Mouse (Mus musculus): ENCODE data around the gene Klk8. TPM values are rescaled to one million over a fixed set of nuclear protein-coding genes. Genes with fewer than 3 reads are reported as not detected.

Klk8 gene
- polyA plus RNA-seq, 2 experiments, result 5.0 to 10.0 TPM

DNA sequence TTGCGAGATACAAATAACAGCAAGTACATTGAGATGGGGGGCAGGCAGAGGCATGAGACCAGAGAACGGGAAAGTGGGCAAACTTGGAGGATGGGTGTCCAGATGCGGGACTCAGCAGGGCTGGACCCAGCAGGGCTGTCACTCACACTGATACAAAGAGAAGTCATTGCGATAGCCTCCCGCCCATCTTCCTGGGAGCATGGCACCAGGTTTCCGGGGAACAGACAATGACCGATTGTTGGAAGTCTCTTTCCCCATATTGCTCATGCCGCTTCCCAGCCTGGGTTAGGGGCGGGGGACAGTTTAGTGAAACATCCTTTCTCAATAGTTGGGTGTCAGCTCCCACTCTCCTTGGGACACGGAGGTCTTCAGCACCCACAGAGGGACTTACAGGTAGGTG, 26.8 kb downstream of the Klk8 start, which contains the start of gene Klk6:
TSS of gene Klk6 (plus strand) at position 301 of the 400 bp plus-strand sequence.
- Histone ChIP-seq H3K36me3 (replicated peaks; ENCODE audit: control insufficient read depth, insufficient read depth, low read depth) (no peaks in the 10 kb centered on the region), H3K27ac (no peak within 1 kb of the TSS), H3K9me3 (ENCODE audit: control insufficient read depth, low read length) (no peaks in the 10 kb centered on the region), H3K4me1 (replicated peaks; ENCODE audit: control insufficient read depth in 2 of 2, insufficient read depth in 2 of 2, low read length in 1 of 2) (no peaks in the 10 kb centered on the region), H3K4me3 (ENCODE audit: insufficient read depth in 1 of 2, low read depth in 2 of 2, low read length in 2 of 2) (no peak within 1 kb of the TSS), H3K4me2 (ENCODE audit: low read depth) (no peak within 1 kb of the TSS), H3K27me3 (ENCODE audit: control insufficient read depth, insufficient read depth, low read length) (no peaks in the 10 kb centered on the region), H3K9ac (replicated peaks) (no peak within 1 kb of the TSS)
- ATAC-seq (ENCODE audit: insufficient read depth) (no peak), DNase-seq (ENCODE audit: low read depth in 3 of 3, low spot score in 3 of 3) (no peak)
- WGBS (ENCODE audit: insufficient replicate concordance), result 67% methylated on average over 10 of the region's 10 CpGs
- TF ChIP-seq EP300 (IDR thresholded peaks at IDR 0.05; ENCODE audit: low read depth) (no peak), CTCF (IDR thresholded peaks at IDR 0.05; ENCODE audit: low read depth) (no peak)

DNA sequence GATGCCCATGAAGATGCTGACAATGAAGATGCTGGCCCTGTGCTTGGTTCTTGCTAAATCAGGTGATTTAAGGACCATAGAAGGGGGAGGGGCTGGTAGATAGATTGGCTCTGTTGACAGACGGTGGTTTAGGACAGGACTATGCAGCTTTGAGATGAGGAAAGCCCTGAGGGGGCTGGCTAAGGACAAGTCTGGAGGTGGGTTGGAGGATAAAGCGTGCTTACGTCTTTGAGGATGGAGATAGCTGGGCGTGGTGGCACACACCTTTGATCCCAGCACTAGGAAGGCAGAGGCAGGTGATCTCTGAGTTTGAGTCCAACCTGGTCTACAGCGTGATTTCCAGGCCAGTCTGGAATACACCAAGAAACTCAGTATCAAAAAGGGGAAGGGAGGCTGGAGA, 28.7 kb downstream of the Klk8 start:
- Histone ChIP-seq H3K4me2 (ENCODE audit: low read depth) (no peak overlapping the region), H3K27me3 (ENCODE audit: control insufficient read depth, insufficient read depth, low read length) (no peaks in the 10 kb centered on the region), H3K4me3 (ENCODE audit: insufficient read depth in 1 of 2, low read depth in 2 of 2, low read length in 2 of 2) (no peak overlapping the region), H3K9ac (replicated peaks) (no peak overlapping the region), H3K36me3 (replicated peaks; ENCODE audit: control insufficient read depth, insufficient read depth, low read depth) (no peaks in the 10 kb centered on the region), H3K4me1 (replicated peaks; ENCODE audit: control insufficient read depth in 2 of 2, insufficient read depth in 2 of 2, low read length in 1 of 2) (no peaks in the 10 kb centered on the region), H3K9me3 (ENCODE audit: control insufficient read depth, low read length) (no peaks in the 10 kb centered on the region), H3K27ac (no peak overlapping the region)
- TF ChIP-seq EP300 (IDR thresholded peaks at IDR 0.05; ENCODE audit: low read depth), result no peak
- TF ChIP-seq CTCF (IDR thresholded peaks at IDR 0.05; ENCODE audit: low read depth), result no peak
- no peak for DNase-seq (ENCODE audit: low read depth in 3 of 3, low spot score in 3 of 3)
- 61% methylated on average over 5 of the region's 5 CpGs for WGBS (ENCODE audit: insufficient replicate concordance)
- no peak for ATAC-seq (ENCODE audit: insufficient read depth)

DNA sequence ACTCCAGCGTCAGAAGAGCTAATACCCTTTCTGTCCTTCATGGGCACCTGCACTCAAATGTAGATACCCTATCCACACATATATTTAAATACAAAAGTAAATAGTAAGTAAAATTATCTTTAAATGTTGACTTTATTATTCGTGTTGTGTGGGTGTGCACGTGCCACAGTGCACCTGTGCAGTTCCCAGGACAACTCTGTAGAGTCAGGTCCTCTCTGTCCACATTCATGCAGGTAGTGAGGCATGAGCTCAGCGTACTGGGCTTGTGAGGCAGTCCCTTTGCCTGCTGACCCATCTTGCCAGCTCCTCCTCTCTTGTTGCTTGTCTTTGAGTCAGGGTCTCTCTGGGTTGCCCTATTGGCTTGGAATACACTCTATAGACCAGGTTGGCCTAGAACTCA, 30.3 kb downstream of the Klk8 start:
- ATAC-seq (ENCODE audit: insufficient read depth), result no peak
- Histone ChIP-seq H3K27me3 (ENCODE audit: control insufficient read depth, insufficient read depth, low read length) (no peaks in the 10 kb centered on the region), H3K4me3 (ENCODE audit: insufficient read depth in 1 of 2, low read depth in 2 of 2, low read length in 2 of 2) (no peak overlapping the region), H3K27ac (no peak overlapping the region), H3K9ac (replicated peaks) (no peak overlapping the region), H3K36me3 (replicated peaks; ENCODE audit: control insufficient read depth, insufficient read depth, low read depth) (no peaks in the 10 kb centered on the region), H3K4me2 (ENCODE audit: low read depth) (no peak overlapping the region), H3K9me3 (ENCODE audit: control insufficient read depth, low read length) (no peaks in the 10 kb centered on the region), H3K4me1 (replicated peaks; ENCODE audit: control insufficient read depth in 2 of 2, insufficient read depth in 2 of 2, low read length in 1 of 2) (no peaks in the 10 kb centered on the region)
- TF ChIP-seq EP300 (IDR thresholded peaks at IDR 0.05; ENCODE audit: low read depth) (no peak), CTCF (IDR thresholded peaks at IDR 0.05; ENCODE audit: low read depth) (no peak)
- WGBS (ENCODE audit: insufficient replicate concordance), result 59% methylated on average over 4 of the region's 4 CpGs
- no peak for DNase-seq (ENCODE audit: low read depth in 3 of 3, low spot score in 3 of 3)

DNA sequence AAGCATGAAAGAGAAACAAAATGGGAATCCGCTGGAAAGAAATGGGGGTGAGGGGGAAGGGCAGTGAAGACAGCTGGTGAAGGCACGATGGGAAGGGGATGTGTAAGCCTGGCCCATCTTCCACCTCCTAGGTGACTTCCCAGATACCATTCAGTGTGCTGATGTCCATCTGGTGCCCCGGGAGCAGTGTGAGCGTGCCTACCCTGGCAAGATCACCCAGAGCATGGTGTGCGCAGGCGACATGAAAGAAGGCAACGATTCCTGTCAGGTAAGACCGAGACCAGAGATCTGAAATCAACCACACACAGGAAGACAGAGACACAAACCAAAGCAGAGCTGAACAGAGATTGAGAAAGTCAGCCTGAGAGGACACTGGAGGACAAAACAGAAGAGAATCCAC, 31.6 kb downstream of the Klk8 start:
- no peaks in the 10 kb centered on the region for H3K4me1 ChIP-seq (replicated peaks; ENCODE audit: control insufficient read depth in 2 of 2, insufficient read depth in 2 of 2, low read length in 1 of 2)
- H3K36me3 ChIP-seq (replicated peaks; ENCODE audit: control insufficient read depth, insufficient read depth, low read depth), result no peaks in the 10 kb centered on the region
- no peak overlapping the region for H3K4me2 ChIP-seq (ENCODE audit: low read depth)
- no peaks in the 10 kb centered on the region for H3K9me3 ChIP-seq (ENCODE audit: control insufficient read depth, low read length)
- H3K4me3 ChIP-seq (ENCODE audit: insufficient read depth in 1 of 2, low read depth in 2 of 2, low read length in 2 of 2), result no peak overlapping the region
- no peak for TF ChIP-seq EP300 (IDR thresholded peaks at IDR 0.05; ENCODE audit: low read depth)
- no peak for DNase-seq (ENCODE audit: low read depth in 3 of 3, low spot score in 3 of 3)
- H3K27ac ChIP-seq, result no peak overlapping the region
- H3K27me3 ChIP-seq (ENCODE audit: control insufficient read depth, insufficient read depth, low read length), result no peaks in the 10 kb centered on the region
- 69% methylated on average over 8 of the region's 8 CpGs for WGBS (ENCODE audit: insufficient replicate concordance)
- ATAC-seq (ENCODE audit: insufficient read depth), result no peak
- H3K9ac ChIP-seq (replicated peaks), result no peak overlapping the region

DNA sequence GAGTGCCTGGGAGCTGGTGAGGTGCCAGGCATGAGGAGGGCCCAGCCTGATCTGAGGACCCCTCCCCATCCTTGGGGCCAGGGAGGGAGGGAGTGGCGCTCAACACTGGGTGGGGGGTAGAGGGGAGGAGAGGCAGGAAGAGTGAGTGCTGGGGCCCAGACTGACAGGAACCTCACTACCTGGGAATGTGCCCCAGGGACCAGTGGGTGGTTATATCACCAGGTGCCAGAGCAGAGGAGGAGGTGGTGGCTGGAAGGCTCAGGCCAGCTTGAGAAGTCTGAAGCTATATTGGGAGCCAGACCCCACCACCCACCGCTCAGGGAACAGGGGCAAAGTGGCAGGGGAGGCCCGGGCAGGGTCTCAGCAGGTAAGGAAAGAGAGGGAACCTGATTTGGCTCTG, 44.3 kb downstream of the Klk8 start, which contains the start of gene Klk5:
TSS of gene Klk5 (plus strand) at position 271 of the 400 bp plus-strand sequence.
- ATAC-seq (ENCODE audit: insufficient read depth) (no peak), DNase-seq (ENCODE audit: low read depth in 3 of 3, low spot score in 3 of 3) (no peak)
- TF ChIP-seq EP300 (IDR thresholded peaks at IDR 0.05; ENCODE audit: low read depth) (no peak), CTCF (IDR thresholded peaks at IDR 0.05; ENCODE audit: low read depth) (no peak)
- 38% methylated on average over 3 of the region's 3 CpGs for WGBS (ENCODE audit: insufficient replicate concordance)
- Histone ChIP-seq H3K4me3 (ENCODE audit: insufficient read depth in 1 of 2, low read depth in 2 of 2, low read length in 2 of 2) (no peak within 1 kb of the TSS), H3K9me3 (ENCODE audit: control insufficient read depth, low read length) (no peaks in the 10 kb centered on the region), H3K4me2 (ENCODE audit: low read depth) (no peak within 1 kb of the TSS), H3K4me1 (replicated peaks; ENCODE audit: control insufficient read depth in 2 of 2, insufficient read depth in 2 of 2, low read length in 1 of 2) (no peaks in the 10 kb centered on the region), H3K9ac (replicated peaks) (no peak within 1 kb of the TSS), H3K27ac (no peak within 1 kb of the TSS), H3K27me3 (ENCODE audit: control insufficient read depth, insufficient read depth, low read length) (no peaks in the 10 kb centered on the region), H3K36me3 (replicated peaks; ENCODE audit: control insufficient read depth, insufficient read depth, low read depth) (no peaks in the 10 kb centered on the region)
